Mouse (Mus musculus) forebrain, embryonic 14.5 days (tissue): ENCODE results near the gene Pls1. TPM values are rescaled to one million over a fixed set of nuclear protein-coding genes. Genes with fewer than 3 reads are reported as not detected.

Source experiments
- ATAC-seq: fragments of 200-750 bp; cut with Nextera tagmentation; 2 replicates; pipeline ENCODE4 v1.8.0; 2017; ENCODE audit warnings: mild to moderate bottlenecking, moderate library complexity
- DNase-seq: peaks from one replicate; pipeline ENCODE4 v3.0.0-alpha.2; 2015; ENCODE audit warnings: low spot score
- H3K27ac ChIP-seq: fragments of 300-500 bp; sonication (generic); 2 replicates; pipeline ENCODE4 v1.5.1; 2014; ENCODE audit warnings: low read depth, mild to moderate bottlenecking, control low read depth, low read length, moderate library complexity
- H3K27me3 ChIP-seq: fragments of 300-500 bp; sonication (generic); replicated peaks from 2 replicates; pipeline ENCODE4 v1.6.1; 2014; ENCODE audit warnings: low read length, control low read depth, mixed read lengths; ENCODE audit not compliant: control insufficient read depth, insufficient read depth
- H3K36me3 ChIP-seq: fragments of 300-500 bp; sonication (generic); 2 replicates; pipeline ENCODE4 v1.6.1; 2014; ENCODE audit warnings: low read length, control low read depth; ENCODE audit not compliant: control insufficient read depth, insufficient read depth
- H3K4me1 ChIP-seq: fragments of 300-500 bp; sonication (generic); 2 replicates; pipeline ENCODE4 v1.6.1; 2014; ENCODE audit warnings: antibody characterized with exemption, low read length, control low read depth; ENCODE audit not compliant: control insufficient read depth, insufficient read depth
- H3K4me2 ChIP-seq: fragments of 300-500 bp; sonication (generic); 2 replicates; pipeline ENCODE4 v1.6.1; 2014; ENCODE audit warnings: mild to moderate bottlenecking, control low read depth, low read length
- H3K4me3 ChIP-seq: fragments of 300-500 bp; sonication (generic); 2 replicates; pipeline ENCODE4 v1.5.1; 2014; ENCODE audit warnings: low read depth, low read length, control low read depth
- H3K9ac ChIP-seq: fragments of 300-500 bp; sonication (generic); 2 replicates; pipeline ENCODE4 v1.6.1; 2014; ENCODE audit warnings: mild to moderate bottlenecking, low read length, control low read depth, moderate library complexity
- H3K9me3 ChIP-seq: fragments of 300-500 bp; sonication (generic); replicated peaks from 2 replicates; pipeline ENCODE4 v1.6.1; 2016; ENCODE audit warnings: low read length, control low read depth, mixed read lengths; ENCODE audit not compliant: control insufficient read depth
- WGBS: fragments of 180-500 bp; shearing (Covaris S2); extraction: QIAGEN DNeasy Blood & Tissue Kit; methylation state at CpG from one replicate; pipeline ENCODE4 v1.1.7; 2014; 5-methylcytosine and 5-hydroxymethylcytosine counted together
- polyA plus RNA-seq: library from polyadenylated mRNA; unstranded; fragments of >200 nt; fragmentation: Nextera tagmentation; extraction: Ambion mirVana; gene quantifications from 2 replicates; pipeline ENCODE4 v1.2.1, GENCODE M21; 2014

The Pls1 gene
- polyA plus RNA-seq, 1 experiment from 2014 or later: 3.5 TPM

DNA sequence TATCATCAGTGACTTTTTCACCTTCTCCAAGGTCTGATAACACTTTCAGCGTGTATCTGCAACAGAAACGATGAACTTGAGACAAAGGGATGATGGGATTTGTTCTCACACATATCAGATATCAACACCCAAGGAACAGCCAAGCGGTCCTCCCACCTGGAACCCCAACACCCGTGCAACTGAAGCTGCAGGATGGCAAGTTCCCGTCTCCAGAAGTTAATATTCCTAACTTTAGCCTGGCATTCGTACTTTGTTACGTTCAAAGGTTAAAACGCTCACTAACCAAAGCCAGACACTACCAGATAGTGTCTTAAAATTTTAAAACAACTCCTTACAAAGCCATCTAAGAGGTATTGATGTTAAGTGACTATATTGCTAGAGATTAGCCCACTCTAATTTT lies 83.7 kb downstream of the Pls1 start:
- Histone ChIP-seq H3K36me3 (no peaks in the 10 kb centered on the region), H3K4me3 (no peak overlapping the region), H3K9ac (no peak overlapping the region), H3K9me3 (no peaks in the 10 kb centered on the region), H3K4me2 (no peak overlapping the region), H3K27me3 (no peaks in the 10 kb centered on the region), H3K4me1 (no peaks in the 10 kb centered on the region), H3K27ac (no peak overlapping the region)
- no peak for DNase-seq
- ATAC-seq: no peak
- WGBS: 93% methylated on average over 8 of the region's 8 CpGs

DNA sequence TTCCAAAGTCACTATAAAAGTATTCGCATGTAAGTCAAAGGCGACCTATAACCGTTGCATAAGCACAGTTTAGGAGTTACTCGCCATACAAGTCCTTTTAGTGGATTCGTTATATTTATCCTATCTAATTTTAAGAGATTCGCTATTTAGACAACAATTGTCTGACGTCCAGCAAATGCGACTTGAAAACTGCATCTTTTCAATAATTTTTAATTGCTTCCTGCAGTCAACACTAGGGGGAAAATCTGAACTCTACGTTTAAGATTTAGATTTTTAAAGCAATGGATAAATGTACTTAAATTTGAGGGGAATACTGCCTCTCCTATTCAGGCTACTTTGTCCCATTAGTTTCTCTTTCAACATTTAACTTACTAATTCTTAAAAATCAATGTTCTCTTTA lies 94.4 kb downstream of the Pls1 start:
- Histone ChIP-seq H3K4me3 (peak overlapping the region; percentile 94), H3K4me1 (peaks cover 4% of the 10 kb centered on the region), H3K27me3 (no peaks in the 10 kb centered on the region), H3K36me3 (no peaks in the 10 kb centered on the region), H3K9ac (peak overlapping the region; percentile 87; the same call in 1 of the 2 replicates), H3K4me2 (peak overlapping the region; percentile 78), H3K27ac (no peak overlapping the region), H3K9me3 (no peaks in the 10 kb centered on the region)
- ATAC-seq (no peak), DNase-seq (peak; percentile 40)
- WGBS: 35% methylated on average over 9 of the region's 9 CpGs

DNA sequence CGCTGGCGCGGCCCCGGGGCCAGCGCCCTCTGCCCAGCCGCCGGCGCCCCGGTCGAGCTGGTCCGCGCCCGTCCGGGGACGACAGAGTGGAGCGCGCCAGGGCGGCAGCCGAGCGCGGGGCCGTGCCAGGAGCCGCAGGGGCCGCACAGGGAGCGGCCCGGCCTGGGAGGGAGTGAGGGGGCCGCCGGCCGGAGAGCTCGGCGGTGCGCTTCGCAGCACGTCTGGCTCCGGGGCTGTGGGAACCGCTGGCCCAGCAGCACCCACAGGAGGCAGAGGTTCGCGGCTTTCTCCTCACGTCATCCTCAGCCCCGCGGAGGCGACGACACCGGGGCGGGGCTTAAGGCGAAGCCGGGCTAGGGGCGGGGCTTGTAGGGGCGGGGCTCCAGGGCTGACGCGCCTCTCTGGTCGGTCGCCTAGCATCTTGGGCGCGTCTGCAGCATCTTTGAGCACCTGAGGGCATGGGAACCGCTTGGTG lies 95.0 kb downstream of the Pls1 start, which contains the start of gene Trpc1:
TSS of gene Trpc1 (minus strand) at position 339 of the 475 bp plus-strand sequence.
- Histone ChIP-seq H3K36me3 (no peaks in the 10 kb centered on the region), H3K4me2 (peak within 1 kb of the TSS; percentile 78), H3K9me3 (no peaks in the 10 kb centered on the region), H3K4me3 (peak within 1 kb of the TSS; percentile 94), H3K27me3 (no peaks in the 10 kb centered on the region), H3K4me1 (peaks cover 4% of the 10 kb centered on the region), H3K27ac (0 out of 2 replicates have a peak within 1 kb of the TSS, but pooled peaks have one; percentile 27), H3K9ac (peak within 1 kb of the TSS; percentile 87)
- under 1% methylated on average over 47 of the region's 56 CpGs for WGBS
- DNase-seq (peak; percentile 91), ATAC-seq (peak; percentile 99)

DNA sequence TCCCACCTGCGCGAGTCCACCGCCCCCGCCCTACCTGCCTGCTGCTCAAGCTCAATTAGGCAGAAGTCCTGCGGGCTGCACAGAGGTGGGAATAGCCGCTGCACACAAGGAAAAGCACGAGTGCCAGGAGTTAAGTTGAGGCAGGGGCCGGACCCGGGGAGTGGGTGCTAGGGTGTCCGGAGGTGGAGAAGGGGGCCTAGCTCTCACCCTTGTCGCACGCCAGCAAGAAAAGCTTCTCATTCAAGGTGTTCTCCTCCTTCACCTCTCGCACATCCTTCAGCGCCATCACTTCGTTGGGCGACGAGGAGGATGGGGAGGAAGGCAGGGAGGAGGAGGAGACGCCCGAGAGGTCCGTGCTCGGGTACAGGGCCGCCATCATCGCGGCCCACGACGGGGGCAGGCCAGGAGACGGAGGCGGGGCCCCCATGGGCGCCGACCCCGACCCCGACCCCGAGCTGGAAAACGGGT lies 95.6 kb downstream of the Pls1 start:
- Histone ChIP-seq H3K9me3 (no peaks in the 10 kb centered on the region), H3K27ac (no peak overlapping the region), H3K4me3 (peak overlapping the region; percentile 94), H3K9ac (peak overlapping the region; percentile 87), H3K4me2 (peak overlapping the region; percentile 78), H3K36me3 (no peaks in the 10 kb centered on the region), H3K4me1 (peaks cover 4% of the 10 kb centered on the region), H3K27me3 (no peaks in the 10 kb centered on the region)
- peak; percentile 22 for DNase-seq
- peak; percentile 70 for ATAC-seq
- 0% methylated on average over 30 of the region's 34 CpGs for WGBS

DNA sequence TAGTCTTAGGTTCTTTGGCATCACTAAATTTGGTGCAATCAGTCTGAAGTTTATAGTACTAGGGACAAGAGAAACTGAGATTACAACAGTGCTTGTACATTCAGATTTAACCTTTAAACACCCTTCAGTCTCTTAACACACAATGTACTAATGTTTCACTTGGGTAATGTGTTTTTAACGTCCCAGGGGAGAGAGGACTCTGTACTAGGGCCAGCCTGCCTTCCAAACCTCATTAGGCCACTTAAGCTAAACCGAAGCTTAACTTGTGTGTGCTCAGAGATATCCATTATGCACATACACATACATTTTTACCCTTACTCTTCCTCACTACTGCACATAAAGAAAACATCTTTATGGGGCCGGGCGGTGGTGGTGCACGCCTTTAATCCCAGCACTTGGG lies 97.8 kb downstream of the Pls1 start:
- DNase-seq: no peak
- Histone ChIP-seq H3K36me3 (no peaks in the 10 kb centered on the region), H3K4me1 (peaks cover 4% of the 10 kb centered on the region), H3K4me3 (no peak overlapping the region), H3K4me2 (no peak overlapping the region), H3K27me3 (no peaks in the 10 kb centered on the region), H3K27ac (no peak overlapping the region), H3K9me3 (no peaks in the 10 kb centered on the region), H3K9ac (no peak overlapping the region)
- 83% methylated on average over 5 of the region's 5 CpGs for WGBS
- no peak for ATAC-seq

DNA sequence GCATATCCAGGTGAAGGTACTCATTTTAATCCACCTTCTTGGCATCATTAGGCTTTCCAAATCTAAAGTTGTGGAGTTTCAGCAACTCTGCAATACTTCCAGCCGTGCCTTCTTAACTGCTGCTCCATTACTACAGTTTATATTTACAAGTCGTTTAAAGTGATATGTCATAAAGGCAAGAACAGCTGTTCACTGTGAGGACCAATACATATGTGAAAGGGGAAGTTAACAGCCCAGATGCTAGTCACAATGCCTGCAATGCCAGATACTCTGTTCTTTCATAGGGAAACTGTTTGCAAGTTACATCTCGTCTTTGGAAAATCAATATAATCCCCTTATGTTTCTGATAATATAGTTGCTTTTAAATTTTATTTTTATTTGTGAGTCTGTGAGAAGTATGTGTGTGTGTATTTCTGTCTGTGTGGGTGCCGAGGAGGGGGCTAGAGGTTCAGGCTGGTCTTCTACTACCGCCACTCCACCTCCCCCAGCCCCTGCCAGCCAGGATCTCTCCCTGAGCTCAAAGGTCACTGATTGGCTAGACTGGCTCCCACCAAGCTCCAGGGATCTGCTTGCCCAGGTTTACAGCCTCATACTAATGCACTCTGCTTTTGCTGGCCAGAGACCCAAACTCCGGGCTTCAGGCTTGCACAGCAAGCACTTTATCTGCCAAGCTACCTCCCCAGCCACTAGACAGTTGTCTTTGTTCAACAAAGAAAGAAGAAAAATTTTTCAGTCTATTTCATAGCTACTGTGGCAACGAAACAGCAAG lies 100.1 kb downstream of the Pls1 start:
- H3K4me2 ChIP-seq: no peak overlapping the region
- H3K4me1 ChIP-seq: peaks cover 4% of the 10 kb centered on the region
- ATAC-seq: no peak
- no peaks in the 10 kb centered on the region for H3K36me3 ChIP-seq
- no peaks in the 10 kb centered on the region for H3K27me3 ChIP-seq
- no peak for DNase-seq
- no peak overlapping the region for H3K4me3 ChIP-seq
- H3K9ac ChIP-seq: no peak overlapping the region
- no peaks in the 10 kb centered on the region for H3K9me3 ChIP-seq
- no peak overlapping the region for H3K27ac ChIP-seq
- 74% methylated on average over 7 of the region's 7 CpGs for WGBS

DNA sequence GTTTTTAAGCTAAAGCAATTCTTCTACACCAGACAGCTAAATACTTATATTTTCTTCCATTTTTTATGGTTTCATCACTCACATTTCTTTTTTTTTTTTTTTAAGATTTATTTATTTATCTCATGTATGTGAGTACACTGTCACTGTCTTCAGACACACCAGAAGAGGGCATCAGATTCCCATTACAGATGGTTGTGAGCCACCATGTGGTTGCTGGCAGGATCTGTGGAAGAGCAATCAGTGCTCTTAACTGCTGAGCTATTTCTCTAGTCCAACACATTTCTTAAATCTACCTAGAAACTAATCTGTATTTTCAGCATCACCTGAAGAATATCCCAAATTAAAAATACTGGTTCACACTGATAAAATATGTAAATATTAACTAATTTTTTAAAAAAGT lies 108.9 kb downstream of the Pls1 start:
- no peaks in the 10 kb centered on the region for H3K4me1 ChIP-seq
- H3K27ac ChIP-seq: no peak overlapping the region
- no peaks in the 10 kb centered on the region for H3K9me3 ChIP-seq
- no peak overlapping the region for H3K4me2 ChIP-seq
- ATAC-seq (no peak), DNase-seq (no peak)
- 0 out of 2 replicates have a peak, but pooled peaks cover 7% of the 10 kb centered on the region for H3K36me3 ChIP-seq
- H3K27me3 ChIP-seq: no peaks in the 10 kb centered on the region
- H3K9ac ChIP-seq: no peak overlapping the region
- no peak overlapping the region for H3K4me3 ChIP-seq

DNA sequence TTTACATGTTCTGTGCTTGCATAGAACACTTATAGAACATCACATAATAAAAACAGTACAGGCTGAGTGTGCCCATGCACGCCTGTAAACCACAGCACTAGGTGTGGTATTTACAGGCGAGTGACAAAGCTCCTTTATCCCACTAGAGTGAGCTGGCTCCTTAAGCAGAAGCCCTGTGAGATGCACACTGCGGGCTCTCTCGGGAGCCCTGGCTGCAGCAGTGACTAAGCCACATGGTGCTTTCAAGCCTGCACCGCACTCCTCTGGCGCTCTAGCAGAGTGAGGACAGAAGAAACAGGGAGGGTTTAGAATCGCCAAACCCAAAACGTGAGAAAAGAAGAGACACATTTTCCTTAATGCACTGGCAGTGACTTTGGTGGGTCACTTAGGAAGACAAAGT lies 132.5 kb downstream of the Pls1 start:
- H3K4me1 ChIP-seq: no peaks in the 10 kb centered on the region
- DNase-seq: no peak
- WGBS: 31% methylated on average over 8 of the region's 8 CpGs

DNA sequence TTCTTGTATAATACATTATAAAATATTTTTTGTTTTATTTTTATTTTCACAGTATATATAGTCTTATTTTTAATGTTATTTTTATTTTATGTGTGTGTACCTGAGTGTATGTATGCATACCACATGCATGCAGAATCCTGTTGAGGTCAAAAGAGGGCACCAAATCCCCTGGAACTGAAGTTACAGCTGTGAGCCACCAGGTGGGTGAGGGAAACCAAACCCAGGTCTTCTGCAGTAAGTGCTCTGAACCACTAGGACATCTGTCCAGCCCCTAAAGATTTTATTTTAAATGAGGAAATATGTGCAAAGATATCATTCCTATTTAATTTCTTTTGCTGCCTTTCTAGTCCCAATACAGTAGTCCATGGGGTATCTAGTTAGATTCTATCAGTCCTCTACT lies 136.2 kb downstream of the Pls1 start:
- no peak for DNase-seq
- Histone ChIP-seq H3K9ac (no peak overlapping the region), H3K9me3 (no peaks in the 10 kb centered on the region), H3K27ac (no peak overlapping the region), H3K4me2 (no peak overlapping the region), H3K4me1 (no peaks in the 10 kb centered on the region), H3K36me3 (no peaks in the 10 kb centered on the region), H3K27me3 (no peaks in the 10 kb centered on the region), H3K4me3 (no peak overlapping the region)
- no peak for ATAC-seq

More for the DNA sequence above, 132.5 kb downstream of the Pls1 start:
- H3K9ac ChIP-seq: no peak overlapping the region
- H3K36me3 ChIP-seq: 0 out of 2 replicates have a peak, but pooled peaks cover 3% of the 10 kb centered on the region
- no peak overlapping the region for H3K4me2 ChIP-seq
- no peak overlapping the region for H3K4me3 ChIP-seq
- H3K9me3 ChIP-seq: no peaks in the 10 kb centered on the region
- no peak overlapping the region for H3K27ac ChIP-seq
- no peak for ATAC-seq
- H3K27me3 ChIP-seq: no peaks in the 10 kb centered on the region
